Mouse (Mus musculus) heart, adult 8-10 months (tissue): ENCODE measurements around the gene Shisa2. TPM values are rescaled to one million over a fixed set of nuclear protein-coding genes. Genes with fewer than 3 reads are reported as not detected.

Source experiments
- total RNA-seq, 4 experiments: library from RNA; stranded (reverse); gene quantifications; 2 replicates each; pipeline ENCODE4 v1.2.4; 2022

Gene Shisa2
- total RNA-seq, 4 experiments from 2014 or later = 0.87 to 1.1 (median 0.90) TPM

Other genes with a start within 250 kb of the Shisa2 start
- under 1 TPM; 0.30 to 0.72 (median 0.36) TPM for gene Phf11c, start 229.9 kb upstream of the Shisa2 start, total RNA-seq
- 10 to 100 TPM in 1 of 4 experiments, 1 to 10 TPM in 3; 6.7 to 10.8 (median 7.6) TPM for gene Setdb2, start 184.4 kb upstream of the Shisa2 start, total RNA-seq
- gene Cab39l, start 184.3 kb upstream of the Shisa2 start, total RNA-seq = 10 to 100 TPM; 21.4 to 29.6 (median 24.4) TPM
- 10 to 100 TPM; 44.5 to 62.8 (median 52.1) TPM for gene Cdadc1, start 27.3 kb upstream of the Shisa2 start, total RNA-seq